Mouse (Mus musculus): ENCODE data around the gene Rnf187.
"Not testable (repeated sequence)": the region's sequence is repeated elsewhere in the genome, so short reads cannot be mapped to it uniquely, and the experiment has no call there.

Gene Rnf187

DNA sequence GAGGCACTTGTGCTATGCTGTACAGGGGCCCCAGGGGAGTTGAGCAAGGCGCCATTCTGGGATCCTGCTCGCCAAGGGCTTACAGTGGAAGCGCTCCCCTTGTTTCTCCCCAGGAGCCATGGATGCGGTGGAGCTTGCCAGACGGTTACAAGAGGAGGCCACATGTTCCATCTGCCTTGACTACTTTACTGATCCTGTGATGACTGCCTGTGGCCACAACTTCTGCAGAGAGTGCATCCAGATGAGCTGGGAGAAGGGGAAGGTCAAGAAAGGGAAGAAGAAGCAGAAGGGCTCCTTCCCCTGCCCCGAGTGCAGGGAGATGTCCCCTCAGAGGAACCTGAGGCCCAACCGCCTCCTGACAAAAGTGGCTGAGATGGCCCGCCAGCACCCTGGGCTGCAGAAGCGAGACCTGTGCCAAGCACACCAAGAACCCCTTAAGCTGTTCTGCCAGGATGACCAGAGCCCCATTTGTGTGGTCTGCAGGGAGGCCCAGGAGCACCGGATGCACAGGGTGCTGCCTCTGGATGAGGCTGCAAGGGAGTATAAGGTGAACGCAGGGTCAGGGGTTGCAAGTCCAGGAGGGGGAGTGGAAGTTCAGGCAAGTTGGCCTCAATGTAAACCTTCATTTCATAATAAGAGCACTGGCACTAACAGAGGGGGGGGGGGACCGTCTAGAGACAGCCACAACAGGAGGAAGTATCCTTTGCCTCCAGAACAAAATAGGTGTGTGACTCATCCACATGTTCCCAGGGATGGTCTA lies 26.5 kb upstream of the Rnf187 start:
- no peak for DNase-seq (ENCODE audit: low spot score)

DNA sequence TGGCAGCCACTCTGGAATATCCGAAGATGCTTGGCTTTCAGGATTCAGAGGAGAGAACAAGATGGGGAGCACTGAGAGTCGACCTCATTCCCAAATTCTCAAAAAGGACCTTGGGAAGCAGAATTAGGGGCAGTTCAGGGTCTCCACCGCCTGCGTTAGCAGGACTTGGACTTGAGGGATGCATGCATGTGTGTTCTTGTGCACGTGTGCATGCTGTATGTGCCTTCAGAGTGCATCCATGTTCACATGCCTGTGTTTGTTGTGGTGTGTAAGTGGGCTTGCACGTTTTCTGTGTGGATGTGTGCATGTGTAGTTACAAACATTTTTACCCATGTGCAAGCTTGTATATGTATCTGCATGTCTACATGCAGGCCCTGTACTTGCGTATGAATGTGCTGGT lies 25.5 kb upstream of the Rnf187 start:
- DNase-seq (ENCODE audit: low spot score), result no peak

DNA sequence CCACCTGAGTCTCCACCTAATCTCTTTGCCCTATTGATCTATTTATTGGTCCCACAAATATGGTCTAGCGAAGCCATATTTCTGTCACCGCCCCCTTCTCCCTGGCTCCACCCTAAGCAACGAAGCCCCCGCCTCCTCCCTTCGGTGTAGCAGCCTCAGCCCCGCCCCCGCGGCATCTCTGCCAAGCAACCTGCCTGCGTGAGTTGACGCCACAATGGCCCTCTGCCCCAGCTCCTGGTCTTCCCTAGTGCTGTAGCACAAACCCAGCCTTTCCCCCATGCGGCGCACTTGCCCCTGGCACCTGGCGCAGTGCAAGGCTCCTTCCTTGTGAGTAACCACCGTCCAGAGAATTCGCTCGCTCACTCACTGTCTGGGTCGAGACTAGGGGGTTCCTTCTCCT lies 24.8 kb upstream of the Rnf187 start:
- no peak for DNase-seq (ENCODE audit: low spot score)

GRCm38 (mm10) chr11:58961364-58962177 lies 22.9 kb upstream of the Rnf187 start:
- DNase-seq (ENCODE audit: low spot score), result no peak

DNA sequence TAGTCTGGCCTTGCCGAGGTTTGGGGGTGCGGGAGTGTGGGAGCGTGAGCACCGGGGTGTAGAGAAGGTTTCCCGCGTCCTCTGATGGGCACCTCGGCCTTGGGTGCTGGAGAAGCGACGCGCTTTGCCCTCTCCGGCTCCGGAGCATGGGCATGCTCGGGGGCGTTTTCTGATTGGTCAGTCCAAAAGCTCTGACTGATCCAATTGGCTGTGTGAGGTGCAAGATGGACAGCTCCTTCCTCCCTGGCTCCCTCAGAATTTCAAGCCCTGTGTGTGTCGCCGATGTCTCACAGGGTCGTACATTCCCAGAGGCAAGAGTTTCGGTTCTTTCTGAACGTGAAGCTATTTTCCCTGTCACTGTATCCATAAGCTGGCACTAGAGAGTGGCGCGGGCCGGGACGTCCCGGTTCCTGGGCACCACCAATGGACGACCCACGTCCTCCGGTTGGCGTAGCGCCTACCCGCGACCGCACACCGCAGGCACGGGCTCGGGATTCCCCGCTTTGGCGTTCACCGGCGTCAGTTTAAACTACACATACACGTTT lies 21.3 kb upstream of the Rnf187 start:
- DNase-seq (ENCODE audit: low spot score), result peak; percentile 83

GRCm38 (mm10) chr11:58959186-58959825 lies 20.6 kb upstream of the Rnf187 start:
- no peak for DNase-seq (ENCODE audit: low spot score)

GRCm38 (mm10) chr11:58958536-58958935 lies 19.8 kb upstream of the Rnf187 start:
- no peak for DNase-seq (ENCODE audit: low spot score)

DNA sequence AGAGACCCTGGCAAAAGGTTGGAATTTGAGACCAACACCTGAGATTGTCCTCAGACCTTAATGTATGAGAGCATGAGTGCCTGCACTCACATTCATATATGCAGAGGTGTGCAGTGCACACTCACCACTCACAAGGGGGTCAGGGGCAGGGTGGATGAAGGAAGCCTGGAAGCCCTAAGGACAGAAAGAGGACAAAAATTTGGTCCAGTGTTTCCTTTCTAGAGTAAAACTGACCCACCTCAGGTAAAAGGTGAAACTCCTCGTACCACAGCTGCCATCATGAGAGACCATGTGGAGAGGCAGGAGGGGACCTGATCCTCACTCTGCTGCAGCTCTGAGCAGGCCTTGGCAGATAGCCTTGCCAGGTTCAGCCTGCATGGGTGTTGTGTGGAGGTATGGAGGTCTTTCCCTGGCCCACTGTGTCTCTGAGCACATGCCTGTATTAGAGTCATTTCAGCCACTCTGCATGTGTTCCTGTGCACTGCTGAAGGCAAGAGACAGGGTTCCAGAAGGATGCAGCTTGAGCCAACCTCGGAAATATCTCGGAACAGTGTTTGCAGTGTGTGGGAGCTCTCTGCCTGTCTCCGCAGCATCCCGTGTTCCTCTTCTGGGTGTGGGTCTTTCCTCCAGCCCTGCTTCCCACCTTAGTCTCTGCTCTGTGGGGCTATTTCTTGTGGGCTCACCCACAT lies 18.7 kb upstream of the Rnf187 start:
- DNase-seq (ENCODE audit: low spot score), result no peak

DNA sequence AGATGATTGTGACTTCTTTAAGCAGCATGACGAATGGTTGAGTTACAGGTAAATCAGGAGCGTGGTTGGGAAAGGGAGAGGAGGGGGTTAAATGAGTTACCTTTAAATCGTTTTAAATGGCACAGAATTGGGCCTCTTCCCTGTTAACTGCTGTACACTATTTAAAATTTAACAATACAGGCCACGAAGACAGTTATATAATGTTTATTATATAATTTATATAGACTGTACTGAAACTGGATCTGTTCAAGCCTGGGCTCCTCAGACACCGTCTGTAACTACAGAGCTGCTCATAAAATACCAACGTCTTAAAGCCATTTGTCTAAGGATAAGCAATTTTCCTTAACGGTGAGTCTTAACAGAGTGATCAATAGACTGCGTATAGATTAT lies 17.1 kb upstream of the Rnf187 start:
- DNase-seq (ENCODE audit: low spot score), result no peak

- DNase-seq (ENCODE audit: low spot score), result no peak
Measured at GRCm38 (mm10) chr11:58955143-58955867, 16.6 kb upstream of the Rnf187 start.

GRCm38 (mm10) chr11:58954420-58955142 lies 15.9 kb upstream of the Rnf187 start, which contains the start of the genes Hist3h2a and Trim17:
TSS of gene Hist3h2a (plus strand) at chr11:58954685.
TSS of gene Trim17 (plus strand) at chr11:58954685.
- DNase-seq (ENCODE audit: low spot score), result peak; percentile 98

DNA sequence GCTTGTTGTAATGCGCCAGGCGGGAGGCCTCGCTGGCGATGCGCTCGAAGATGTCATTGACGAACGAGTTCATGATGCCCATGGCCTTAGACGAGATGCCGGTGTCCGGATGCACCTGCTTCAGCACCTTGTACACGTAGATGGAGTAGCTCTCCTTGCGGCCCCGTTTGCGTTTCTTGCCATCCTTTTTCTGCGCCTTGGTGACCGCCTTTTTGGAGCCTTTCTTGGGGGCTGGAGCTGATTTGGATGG lies 15.4 kb upstream of the Rnf187 start:
- DNase-seq (ENCODE audit: low spot score), result not testable (repeated sequence)

- peak; percentile 67 for DNase-seq (ENCODE audit: low spot score)
Measured at GRCm38 (mm10) chr11:58953351-58954169, 14.8 kb upstream of the Rnf187 start.

- DNase-seq (ENCODE audit: low spot score), result no peak
Measured at GRCm38 (mm10) chr11:58951210-58951609, 12.5 kb upstream of the Rnf187 start.

DNA sequence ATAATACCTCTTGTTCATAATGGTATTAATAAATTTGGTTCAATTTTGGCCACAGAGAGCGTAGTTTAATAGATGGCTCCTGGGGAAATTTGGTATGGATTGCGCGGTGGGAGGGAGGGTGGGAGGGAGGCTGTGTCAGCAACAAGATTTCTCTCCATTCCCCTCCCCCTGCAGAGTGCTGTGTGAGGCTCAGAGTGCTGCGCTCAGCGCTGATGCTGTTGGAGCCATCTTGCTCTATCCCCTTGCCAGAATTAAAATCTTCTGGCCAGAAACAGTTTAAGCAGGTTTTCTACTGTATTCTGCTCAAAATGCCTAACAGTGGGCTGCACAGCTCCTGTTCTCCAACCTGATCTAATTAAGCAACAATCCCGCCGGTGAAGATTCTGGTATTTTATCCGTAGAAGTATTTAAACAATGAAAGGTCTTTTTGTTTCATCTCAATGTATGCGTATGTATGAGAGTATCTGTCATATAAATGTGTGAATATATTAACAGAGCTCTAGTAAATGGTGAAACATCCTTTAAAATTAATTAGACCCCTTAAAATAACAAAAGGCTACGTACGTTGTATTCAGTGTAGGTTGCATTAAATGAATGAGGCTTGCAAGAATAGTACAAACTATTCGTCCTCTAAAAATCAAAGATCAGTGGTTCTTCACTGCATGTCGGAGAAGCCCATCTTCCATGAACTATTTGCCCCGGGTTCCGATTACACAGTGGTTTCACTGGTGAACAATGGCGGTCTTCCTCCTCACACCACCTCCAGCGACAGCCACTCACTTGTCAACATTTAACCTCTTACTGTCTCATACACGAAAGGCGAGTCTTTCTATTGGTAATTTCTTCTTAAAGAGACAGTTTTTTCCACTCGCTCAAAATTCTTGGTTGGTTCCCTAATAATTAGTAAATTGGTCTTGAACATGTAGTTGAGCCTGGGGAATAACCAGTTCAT lies 11.0 kb upstream of the Rnf187 start:
- peak; percentile 80 for DNase-seq (ENCODE audit: low spot score)

DNA sequence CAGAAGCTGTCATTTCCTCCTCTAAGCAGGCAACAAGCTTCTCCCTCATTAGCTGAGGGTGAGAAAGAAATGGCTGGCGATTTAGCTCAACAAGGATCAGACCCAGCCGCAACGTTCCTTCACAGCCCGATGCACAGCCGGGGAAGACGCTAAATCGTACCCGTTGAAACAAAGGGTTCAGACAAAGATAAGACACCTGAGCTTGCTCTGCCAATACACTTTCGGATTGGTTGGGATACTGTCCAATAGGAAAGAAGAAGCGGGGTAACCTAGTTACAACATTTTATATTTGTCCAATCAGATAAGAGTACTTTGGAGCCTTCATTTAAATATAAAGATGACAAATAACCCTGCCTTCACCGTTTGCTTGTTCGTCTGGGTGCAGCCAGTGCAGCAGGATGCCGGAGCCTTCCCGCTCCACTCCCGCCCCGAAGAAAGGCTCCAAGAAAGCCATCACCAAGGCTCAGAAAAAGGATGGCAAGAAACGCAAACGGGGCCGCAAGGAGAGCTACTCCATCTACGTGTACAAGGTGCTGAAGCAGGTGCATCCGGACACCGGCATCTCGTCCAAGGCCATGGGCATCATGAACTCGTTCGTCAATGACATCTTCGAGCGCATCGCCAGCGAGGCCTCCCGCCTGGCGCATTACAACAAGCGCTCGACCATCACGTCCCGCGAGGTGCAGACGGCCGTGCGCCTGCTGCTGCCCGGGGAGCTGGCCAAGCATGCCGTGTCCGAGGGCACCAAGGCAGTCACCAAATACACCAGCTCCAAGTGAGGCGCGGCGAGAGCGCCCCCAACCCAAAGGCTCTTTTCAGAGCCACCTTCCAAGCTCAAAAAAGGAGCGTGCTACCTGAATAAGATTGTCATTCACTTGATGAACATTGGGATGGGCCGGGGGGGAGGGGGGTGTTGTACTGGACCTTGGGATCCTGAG lies 10.1 kb upstream of the Rnf187 start, which contains the start of gene Hist3h2ba:
Hist3h2ba (plus strand) TSS at position 379 of the 938 bp plus-strand sequence.
- DNase-seq (ENCODE audit: low spot score), result peak; percentile 85

GRCm38 (mm10) chr11:58947798-58948528 lies 9.2 kb upstream of the Rnf187 start:
- no peak for DNase-seq (ENCODE audit: low spot score)

Measured in embryo, embryonic 10 days (tissue).